ENCODE assay signal across 24 mouse cellular contexts in genomic region chr8:91724646-91725045, GRCm38 (mm10).
"Had no signal": no experiment of that assay in that cellular context is flagged by ENCODE, and none has a peak within 500 bp of the region (broad histone marks: within the 10 kb centered on the region; RNA-seq: fewer than 3 reads in every experiment).

No protein-coding gene starts in this region.

- ATAC-seq: forebrain, embryonic 16.5 days; hindbrain, postnatal 0 days; intestine, embryonic 16.5 days; liver, postnatal 0 days had no signal

- H3K4me2 ChIP-seq: heart, embryonic 12.5 days; hindbrain, embryonic 12.5 days; hindbrain, embryonic 14.5 days; limb, embryonic 12.5 days; liver, embryonic 11.5 days; liver, embryonic 13.5 days; liver, embryonic 15.5 days had no signal

- H3K9ac ChIP-seq: heart, embryonic 12.5 days; hindbrain, embryonic 12.5 days; hindbrain, embryonic 14.5 days; limb, embryonic 12.5 days; liver, embryonic 13.5 days; liver, embryonic 15.5 days; liver, postnatal 0 days had no signal

- DNase-seq: gastrocnemius, adult 2 months; gastrocnemius, postnatal 10 days; gastrocnemius, postnatal 25 days; heart, adult 18-20 months; heart, postnatal 10 days; heart, postnatal 4 days; layer of hippocampus, adult 9-11 months; layer of hippocampus, postnatal 36 days; liver; liver, embryonic 13.5 days; liver, postnatal 0 days had no signal

- H3K9me3 ChIP-seq: heart, embryonic 10.5 days; heart, embryonic 12.5 days; hindbrain, embryonic 10.5 days; hindbrain, embryonic 12.5 days; limb, embryonic 10.5 days; limb, embryonic 12.5 days; liver, embryonic 13.5 days; liver, embryonic 15.5 days had no signal

- H3K27ac ChIP-seq: gastrocnemius, adult 2 months; heart, embryonic 10.5 days; hindbrain, embryonic 10.5 days; hindbrain, embryonic 12.5 days; hindbrain, embryonic 14.5 days; hindbrain, postnatal 0 days; kidney, postnatal 0 days; limb, embryonic 10.5 days; limb, embryonic 12.5 days; liver, embryonic 13.5 days; liver, embryonic 15.5 days had no signal

- H3K4me1 ChIP-seq: heart, embryonic 12.5 days; hindbrain, embryonic 10.5 days; hindbrain, embryonic 12.5 days; limb, embryonic 10.5 days; limb, embryonic 12.5 days; liver, embryonic 13.5 days; liver, embryonic 15.5 days had no signal

- H3K4me3 ChIP-seq: gastrocnemius, adult 2 months; heart, embryonic 10.5 days; heart, embryonic 12.5 days; hindbrain, embryonic 10.5 days; hindbrain, embryonic 12.5 days; limb, embryonic 10.5 days; limb, embryonic 12.5 days; liver, embryonic 13.5 days; liver, embryonic 15.5 days had no signal

- H3K36me3 ChIP-seq: heart, embryonic 10.5 days; heart, embryonic 12.5 days; hindbrain, embryonic 10.5 days; hindbrain, embryonic 12.5 days; limb, embryonic 10.5 days; limb, embryonic 12.5 days; liver, embryonic 13.5 days; liver, embryonic 15.5 days had no signal

- H3K27me3 ChIP-seq: heart, embryonic 12.5 days; hindbrain, embryonic 12.5 days; liver, embryonic 13.5 days; liver, embryonic 15.5 days had no signal
